Mouse (Mus musculus): Measurements from ENCODE around the gene Plekhg6. TPM values are rescaled to one million over a fixed set of nuclear protein-coding genes. Genes with fewer than 3 reads are reported as not detected.

Gene Plekhg6
- total RNA-seq, 2 experiments from 2014 or later = 0.59 to 0.62 TPM

DNA sequence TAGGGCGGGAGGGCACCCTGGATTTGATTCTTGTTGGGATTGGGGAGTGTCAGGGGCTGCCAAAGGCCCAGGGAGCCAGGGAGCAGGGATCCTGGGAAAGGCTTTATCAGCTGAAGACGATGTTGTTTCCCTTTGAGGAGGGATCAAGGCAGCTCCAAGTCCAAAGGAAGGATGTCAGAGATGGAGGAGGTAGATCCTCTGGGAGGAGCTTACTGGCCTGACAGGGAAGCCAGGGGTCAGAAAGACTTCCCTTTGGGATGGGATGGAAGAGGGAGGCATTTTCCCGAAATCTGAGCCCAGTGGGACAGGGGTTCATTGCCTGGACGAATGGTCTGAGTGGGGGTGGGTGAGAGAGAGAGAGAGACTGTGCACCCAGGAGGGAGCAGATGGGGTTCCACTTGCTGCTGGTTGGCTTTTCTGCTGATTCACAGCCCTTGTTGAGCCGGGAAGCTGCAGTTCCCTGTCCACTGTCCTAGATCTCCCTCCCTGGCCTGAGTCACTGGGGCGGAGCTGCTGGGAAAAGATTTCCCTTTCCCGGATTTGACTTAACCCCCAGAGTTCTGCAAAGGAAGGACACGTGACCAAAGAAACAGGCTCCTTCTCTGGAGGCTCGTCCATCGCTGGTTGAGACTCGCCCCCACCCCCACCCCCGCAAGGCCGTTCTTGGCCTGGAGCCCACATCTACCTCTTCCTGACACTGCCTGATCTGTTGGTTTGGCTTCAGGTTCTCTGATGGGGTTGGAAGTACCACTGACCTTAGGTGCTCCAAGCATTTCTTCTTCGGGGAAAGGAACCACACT is 26.0 kb downstream of the Plekhg6 start:
- peak in 1 of 2 experiments; percentile 58 for DNase-seq (ENCODE audit: low spot score in 2 of 2)

DNA sequence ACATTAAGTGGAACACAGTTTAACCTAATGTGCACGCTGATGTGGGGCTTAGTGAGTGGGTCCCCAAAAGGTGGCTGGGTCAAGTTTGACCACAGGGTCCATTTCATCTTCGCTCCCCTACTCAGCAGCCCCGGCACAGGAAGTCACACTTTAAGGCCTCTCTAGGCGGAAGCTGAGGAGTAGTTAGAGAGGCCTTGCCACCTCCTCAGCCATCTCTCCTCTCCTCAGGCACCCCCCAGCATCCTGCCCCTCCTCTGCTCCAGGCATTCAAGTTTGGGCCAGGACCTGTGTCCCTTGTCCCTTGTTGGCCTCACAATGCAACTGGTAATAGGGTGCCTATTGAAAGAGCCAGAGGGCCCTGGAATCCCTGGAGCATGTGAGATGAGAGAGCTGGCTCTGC is 26.9 kb downstream of the Plekhg6 start:
- no peak for DNase-seq (ENCODE audit: low spot score in 2 of 2)

DNA sequence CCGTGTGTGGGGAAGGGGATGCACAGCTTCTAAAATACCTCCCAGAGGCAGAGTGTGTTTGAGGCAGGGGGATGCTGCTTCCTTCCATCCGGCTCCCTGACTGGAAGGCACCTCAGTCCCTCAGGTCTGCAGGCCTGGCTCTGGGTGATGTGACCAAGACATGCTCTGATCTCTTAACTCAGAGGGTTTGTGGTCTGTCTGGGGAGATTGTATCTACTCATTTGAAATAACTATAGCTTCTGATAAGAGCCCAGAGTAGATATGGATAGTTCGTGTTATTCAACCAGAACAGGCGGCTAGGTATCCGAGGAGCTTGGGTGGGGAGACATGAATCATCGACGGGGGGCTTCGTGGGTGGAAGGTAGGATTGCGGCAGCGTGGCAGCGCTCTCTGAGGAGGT is 27.4 kb downstream of the Plekhg6 start:
- DNase-seq (ENCODE audit: low spot score in 2 of 2) = no peak

DNA sequence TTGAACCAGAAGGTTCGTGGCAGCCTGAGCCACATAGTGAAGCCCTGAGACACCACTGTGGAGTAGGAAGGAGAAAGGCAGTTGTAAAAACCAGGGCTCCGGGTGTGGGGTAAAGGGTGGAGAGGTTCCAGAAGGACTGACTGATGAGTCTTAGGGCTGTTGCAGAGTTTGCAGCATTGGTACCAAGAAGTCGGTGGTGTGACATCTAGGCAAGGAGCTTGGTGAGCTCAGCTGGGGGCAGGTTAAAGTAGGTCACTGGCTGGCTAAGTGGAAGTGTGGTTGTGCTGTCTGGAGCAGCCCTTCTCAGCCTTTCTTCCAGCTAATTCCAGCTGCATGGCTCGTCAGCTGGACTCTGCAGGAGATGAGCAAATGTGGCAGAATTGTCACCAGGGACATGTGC is 27.8 kb downstream of the Plekhg6 start:
- no peak for DNase-seq (ENCODE audit: low spot score in 2 of 2)

DNA sequence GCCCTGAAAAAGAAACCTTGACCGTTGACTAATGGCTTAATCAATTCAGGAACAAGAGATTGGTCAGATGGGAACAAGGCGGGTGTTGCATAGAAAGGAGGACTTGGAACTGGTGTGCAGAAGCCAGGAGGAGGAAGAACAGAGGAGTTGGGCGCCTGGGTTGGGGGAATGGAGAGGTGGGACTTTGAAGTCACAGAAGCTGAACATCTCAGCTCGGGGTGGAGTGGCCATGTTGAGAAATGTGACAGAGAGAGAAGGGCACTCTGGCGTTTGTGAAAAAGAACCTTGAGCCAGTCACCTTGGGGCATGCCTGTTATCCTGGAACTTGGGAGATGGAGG is 28.6 kb downstream of the Plekhg6 start:
- DNase-seq (ENCODE audit: low spot score in 2 of 2) = no peak

DNA sequence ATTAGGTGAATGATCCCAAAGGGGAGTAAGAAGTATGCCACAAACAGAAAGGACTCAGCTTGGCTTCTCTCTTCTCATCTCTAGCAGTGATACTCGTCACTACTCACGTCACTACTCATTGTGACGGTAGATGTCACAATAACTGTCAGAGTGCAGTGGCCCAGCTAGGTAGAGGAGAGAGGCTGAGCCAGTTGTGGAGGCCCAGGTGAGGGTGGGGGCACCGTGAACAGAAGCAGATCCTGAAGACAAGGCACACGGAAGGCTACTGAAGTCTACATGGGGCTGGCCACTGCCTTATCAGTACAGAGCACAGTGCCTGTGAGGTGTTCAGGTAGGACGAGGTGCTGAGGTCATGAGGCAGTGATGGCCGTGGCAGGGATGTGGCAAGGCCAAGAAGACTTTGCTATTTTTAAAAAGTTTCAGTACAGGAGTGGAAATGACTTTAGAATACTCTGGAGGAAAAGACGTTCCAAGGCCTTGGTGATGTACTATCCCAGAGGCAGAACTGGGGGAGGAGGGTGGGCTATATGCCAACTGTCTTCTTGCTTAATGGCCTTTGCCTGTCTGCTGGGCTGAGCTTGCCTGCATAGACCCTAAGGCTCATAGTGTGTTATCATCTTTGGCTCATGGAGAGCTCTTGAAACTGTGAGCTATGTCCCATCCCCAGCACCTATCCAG is 29.1 kb downstream of the Plekhg6 start:
- peak; percentile 52 to 62 for DNase-seq (ENCODE audit: low spot score in 2 of 2)

DNA sequence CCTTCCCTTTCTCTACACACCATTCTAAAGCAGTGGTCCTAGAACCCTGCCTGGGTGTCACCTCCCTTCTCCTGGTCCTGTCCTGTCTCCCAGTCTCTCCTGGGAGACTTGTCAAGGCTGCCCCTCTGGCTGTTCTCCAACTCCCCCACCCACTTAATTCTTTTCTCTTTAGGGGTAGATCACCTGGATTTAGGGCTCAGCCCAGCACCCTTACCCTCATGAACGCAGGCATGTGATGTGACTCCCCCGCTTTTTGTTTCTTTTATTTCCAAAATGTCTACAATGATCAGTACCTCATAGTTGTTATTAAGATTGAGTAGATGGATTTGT is 29.6 kb downstream of the Plekhg6 start:
- DNase-seq (ENCODE audit: low spot score in 2 of 2) = no peak

DNA sequence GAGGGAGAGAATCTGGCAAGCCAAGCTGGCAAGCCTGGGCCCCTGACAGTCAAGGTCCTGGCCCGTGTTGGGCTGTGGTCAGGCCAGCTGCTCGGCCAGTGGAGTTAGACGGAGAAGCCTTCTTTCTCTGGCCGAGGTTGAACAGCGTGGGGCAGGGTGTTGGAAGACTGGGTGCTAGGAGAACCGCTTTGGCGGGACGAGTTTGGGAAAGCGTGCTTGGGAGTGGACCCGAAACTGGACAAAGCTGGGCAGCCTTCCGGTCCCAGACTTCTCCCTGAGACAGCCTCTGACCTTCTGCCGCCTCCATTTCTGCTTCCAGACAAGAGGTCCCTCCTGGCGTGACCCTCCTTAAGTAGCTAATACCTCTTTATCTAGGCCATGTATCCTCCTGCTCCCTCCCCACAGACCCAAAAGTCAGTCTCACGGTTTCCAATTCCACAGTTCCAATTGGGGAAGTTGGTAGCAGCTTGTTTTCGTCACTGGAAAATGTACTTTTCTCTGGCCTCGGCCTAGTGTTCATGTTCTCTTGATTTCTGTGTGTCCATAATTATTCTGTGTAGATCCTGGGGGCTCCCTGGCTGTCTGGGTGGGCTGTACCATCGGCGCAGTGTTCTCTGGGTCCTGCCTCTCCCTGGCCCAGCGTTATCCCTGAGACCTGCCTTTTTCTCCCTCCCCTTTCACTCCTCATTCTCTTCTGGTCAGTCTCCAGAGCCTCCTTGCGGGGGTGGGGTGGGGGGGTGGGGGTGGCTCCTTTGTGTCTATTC is 30.2 kb downstream of the Plekhg6 start:
- no peak for DNase-seq (ENCODE audit: low spot score in 2 of 2)

DNA sequence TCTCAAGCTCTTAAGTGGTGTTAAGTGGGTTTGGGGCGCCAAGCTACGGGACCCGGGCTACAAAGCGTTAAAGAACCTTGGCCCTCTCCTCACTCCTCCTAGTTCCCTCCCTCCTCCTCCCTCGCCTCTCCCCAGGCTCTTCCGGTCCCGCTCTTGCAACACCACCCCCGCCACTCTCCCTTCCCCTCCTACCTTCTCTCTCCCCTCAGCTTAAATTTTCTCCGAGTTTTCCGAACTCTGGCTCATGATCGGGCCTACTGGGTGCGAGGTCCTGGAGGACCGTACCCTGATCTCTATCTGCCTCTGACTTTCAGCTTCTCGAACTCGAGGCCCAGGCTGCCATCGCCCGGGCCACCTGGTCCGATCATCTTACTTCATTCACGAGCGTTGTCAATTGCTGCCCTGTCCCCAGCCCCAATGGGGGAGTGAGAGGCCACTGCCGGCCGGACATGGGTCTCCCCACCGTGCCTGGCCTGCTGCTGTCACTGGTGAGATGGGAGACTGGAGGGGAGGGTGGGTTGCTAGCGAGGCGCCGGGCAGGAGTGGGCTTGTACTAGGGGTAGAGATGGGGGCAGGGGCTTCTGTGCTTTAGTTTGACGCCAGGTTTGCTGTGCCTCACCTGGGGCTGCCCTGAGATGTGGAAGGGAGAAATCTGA is 30.9 kb downstream of the Plekhg6 start:
- peak; percentile 31 to 60 for DNase-seq (ENCODE audit: low spot score in 2 of 2)

DNA sequence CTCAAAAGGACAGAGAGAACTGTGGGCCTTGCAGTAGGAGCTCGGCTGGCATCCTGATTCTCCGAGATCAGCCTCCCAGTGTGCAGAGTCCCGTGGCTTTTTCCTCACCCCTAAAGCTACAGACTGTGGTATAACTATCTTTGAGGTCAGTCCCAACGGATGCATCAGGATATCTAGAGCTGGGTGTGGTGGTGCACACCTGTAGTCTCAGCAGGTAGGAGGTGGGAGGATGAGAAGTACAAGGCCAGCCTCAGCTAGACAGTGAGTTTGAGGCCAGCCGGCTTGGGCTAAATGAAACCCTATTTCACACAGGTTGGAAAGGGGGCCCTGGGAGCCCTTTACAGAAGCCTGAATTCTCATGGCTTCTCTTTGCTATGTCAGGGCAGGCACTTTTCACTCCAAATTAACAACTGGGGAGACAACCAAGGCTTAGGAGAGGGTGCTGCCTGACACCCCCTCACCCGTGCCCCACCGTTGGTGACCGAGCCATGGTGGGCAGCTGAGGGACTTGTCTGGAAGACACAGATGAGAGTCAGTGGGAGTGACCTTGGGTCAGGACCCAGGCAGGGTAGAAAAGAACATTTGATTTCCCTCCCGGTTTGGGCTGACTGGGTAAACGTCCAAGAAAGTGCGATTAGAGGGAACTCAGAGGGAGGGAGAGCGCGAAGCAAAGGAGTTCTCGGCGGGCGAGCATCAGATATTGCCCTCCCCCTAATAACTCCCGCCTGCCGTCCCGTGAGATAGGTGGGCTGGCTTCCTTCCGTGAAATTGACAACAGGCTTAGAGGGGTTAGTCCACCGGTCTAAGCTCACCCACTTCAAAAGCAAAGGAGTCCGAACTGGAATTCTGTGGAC is 31.6 kb downstream of the Plekhg6 start, which contains the start of gene Tnfrsf1a:
Gene Tnfrsf1a, plus strand, starts transcription at position 642 of the 854 bp plus-strand sequence.
- no peak for DNase-seq (ENCODE audit: low spot score in 2 of 2)

DNA sequence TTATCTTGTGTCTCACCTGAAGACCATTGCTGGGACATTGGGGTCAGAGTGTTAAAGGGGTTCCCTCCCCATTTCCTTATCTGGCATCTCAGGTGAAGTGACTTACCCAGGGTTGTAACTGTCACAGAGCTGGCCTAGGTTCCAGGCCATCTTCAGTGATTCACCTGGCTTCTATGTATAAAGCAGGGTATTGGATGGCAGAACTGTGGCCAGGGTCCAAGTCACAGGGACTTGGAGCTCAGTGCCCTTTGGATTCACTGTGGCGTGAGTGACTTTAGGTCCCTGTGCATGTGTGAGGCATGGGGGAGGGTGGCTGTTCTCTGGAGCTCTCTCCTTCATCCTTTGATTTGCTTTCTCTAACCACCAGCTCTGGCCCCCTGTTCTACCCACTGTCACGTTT is 34.6 kb downstream of the Plekhg6 start:
- no peak for DNase-seq (ENCODE audit: low spot score in 2 of 2)

DNA sequence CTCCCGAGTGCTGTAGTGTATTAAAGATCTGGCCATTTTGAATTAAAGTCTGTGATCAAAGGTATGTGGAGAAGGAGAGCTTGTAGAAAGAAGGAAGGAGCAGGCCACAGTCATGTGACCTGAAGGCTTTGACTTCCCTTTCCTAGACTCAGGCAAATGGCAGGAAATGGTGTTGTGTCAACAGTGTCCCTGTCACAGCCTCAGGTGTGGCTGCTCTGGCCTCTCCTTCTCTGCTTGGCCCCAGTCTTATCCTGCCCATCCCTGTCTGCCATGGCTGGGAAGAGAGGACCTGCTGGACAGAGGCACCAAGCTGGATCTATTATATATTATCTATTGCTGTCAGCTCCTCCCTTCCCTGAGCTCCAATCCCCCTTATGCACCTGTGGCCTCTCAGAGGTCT is 35.0 kb downstream of the Plekhg6 start:
- DNase-seq (ENCODE audit: low spot score in 2 of 2) = no peak

DNA sequence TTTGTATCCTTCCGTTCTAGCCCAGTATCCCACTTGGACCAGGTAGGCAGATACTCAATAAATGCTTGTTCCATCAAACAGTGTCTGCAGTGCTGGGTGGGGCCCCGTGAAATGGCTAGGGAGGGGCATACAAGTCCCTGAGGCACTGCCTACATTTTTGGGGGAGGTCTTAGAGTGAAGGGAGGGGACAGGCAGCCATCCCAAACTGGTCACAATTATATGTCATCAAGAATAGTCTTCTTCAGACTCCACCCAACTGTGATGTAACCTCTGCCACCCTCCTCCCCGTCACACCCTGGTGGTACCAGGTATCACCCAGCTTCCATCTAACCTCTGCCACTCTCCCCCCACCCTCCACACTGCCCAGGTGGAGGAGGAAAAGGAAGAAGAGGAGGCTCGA is 35.7 kb downstream of the Plekhg6 start:
- no peak for DNase-seq (ENCODE audit: low spot score in 2 of 2)

DNA sequence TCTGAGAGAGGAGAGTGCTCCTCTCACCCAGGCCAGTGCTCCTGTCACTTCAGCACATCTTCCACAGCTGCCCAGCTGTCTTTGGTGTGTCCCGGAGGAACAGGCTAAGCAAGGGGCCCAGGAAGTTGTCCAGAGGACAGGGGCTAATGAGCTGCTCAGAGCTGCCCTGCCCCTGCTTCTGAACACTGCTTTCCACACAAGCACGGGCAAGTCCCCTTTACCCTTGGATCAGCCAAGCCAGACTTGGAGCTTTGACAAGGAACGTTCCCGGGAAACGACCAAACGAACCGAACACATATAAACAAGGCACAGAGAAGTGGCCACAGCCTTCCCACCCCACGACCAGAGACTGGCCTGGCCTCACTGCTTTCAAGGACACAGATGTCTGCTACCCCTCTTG is 36.5 kb downstream of the Plekhg6 start:
- DNase-seq (ENCODE audit: low spot score in 2 of 2) = no peak

DNA sequence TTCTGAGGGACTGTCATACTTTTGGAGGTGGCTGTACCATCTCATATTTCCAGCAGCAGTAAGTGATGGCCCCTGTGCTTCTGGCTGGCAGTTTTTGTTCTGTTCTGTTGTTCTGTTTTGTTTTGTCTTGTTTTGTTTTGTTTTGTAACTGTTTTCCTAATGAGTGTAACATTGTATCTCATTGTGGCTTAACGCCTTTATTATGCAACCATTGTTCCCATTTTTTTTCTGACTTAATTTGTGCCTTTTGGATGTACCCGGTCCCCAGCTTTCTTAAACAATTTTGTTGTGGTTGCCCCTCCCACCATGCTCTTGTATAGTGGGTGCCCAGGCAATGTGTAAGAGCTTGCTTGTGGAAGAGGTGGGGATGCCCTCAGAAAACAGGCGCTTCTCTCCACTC is 38.4 kb downstream of the Plekhg6 start:
- DNase-seq (ENCODE audit: low spot score in 2 of 2) = no peak

DNA sequence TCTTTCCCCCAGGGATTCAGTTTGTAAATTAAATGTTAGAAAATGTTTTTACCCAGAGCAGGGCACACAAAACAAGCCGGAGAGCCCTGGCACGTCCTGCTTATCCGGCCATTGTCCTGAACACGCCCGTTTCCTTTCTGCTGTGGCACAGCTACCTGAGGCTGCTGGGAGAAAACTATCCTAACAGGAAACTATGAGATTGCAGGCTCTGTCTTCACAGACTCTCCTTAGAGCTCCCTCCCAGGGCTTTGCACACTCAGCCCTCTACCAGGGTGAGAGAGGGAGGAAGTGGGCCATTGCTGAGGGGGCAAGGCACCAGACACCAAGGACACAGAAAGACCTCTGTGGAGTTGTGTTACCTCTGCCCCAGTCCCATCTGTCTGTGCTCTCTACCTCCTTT is 40.3 kb downstream of the Plekhg6 start:
- DNase-seq (ENCODE audit: low spot score in 2 of 2) = no peak

DNA sequence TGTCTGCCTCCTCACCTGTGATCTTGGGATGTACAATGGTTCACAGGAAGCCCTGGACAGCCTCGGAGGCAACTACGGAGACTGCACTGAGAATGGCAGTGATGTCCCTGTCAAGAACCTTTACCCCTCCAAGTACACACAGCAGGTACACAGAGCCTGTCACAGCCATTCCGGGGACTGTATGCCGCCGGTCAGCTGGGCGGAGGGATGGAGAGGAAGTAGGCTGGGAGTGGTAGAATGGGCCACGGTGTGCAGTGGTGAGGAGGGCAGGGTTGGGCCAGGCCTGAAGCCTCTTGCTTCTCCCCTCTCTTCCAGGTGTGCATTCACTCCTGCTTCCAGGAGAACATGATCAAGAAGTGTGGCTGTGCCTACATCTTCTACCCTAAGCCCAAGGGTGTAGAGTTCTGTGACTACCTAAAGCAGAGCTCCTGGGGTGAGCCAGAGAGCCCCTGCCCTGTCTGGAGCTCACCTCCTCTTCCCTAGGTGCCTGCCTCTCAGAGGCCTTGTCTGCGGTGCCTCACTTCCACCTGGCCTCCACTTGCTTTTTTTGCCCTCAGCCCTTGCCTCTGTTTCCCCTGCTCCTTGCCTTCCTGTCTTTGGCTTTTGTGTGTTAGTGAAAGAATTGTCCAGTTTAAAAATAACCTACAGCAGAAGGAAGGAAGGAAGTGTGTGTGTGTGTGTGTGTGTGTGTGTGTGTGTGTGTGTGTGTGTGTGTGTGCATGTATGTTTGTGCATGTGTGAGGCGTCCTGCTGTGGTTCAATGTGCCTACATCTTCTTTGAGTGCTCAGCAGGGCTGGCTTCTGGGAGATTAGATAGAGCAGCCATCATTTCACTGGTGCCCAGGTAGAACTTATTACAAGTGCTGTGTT is 41.6 kb downstream of the Plekhg6 start:
- no peak for DNase-seq (ENCODE audit: low spot score in 2 of 2)

DNA sequence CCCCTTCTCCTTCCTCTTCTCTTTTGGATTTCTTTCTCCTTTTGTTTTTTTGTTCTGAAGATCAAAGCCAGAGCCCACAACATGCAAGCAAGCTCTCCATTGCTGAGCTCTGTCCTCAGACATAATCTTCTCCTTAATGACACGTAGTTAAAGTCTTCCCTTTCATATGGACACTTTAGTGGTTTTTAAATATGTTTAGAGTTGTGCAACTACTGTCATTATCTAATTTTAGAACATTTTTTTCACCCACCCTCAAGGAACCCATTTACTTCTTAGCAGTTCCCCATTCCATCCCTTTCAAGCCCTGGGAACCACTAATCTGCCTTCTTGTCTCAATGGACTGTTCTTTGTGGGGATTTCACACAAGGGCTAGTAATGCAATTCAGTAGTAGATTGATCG is 46.2 kb downstream of the Plekhg6 start:
- DNase-seq (ENCODE audit: low spot score in 2 of 2) = no peak

DNA sequence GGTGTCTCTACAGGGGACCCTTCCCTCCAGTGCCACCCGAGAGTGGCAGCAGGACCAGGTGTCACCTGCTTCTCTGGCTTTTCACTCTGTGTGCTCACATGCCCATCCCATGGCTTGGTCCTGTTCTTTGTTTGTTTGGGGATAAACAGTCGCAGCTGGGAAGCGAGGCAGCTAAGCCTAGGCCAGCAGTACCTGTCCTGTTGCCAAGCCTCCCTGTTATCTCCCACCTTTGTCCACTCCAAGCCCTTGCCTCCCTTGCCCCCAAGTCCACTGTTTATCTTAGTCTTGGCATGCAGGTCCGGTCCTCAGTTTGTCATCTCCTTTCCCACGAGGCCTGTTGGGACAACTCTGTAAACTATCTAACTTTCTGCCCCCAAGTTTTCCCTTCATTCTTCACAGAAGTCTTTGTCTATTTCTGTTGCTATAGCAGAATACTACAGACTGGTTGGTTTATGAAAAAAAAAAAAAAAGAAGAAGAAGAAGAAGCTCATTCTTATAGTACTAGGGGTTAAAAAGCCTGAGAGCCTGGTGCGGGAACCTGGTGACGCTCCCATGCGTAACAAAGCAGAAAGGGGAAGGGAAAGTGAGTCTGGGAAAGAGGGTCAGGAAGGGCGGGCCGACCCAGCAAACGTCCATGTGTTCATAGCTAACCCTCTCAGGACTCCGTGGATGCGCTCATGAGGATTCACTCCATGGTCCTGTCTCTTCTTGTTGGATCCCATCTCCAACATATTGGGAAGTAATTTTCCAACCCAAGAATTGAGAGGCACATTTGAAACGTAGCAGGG is 47.3 kb downstream of the Plekhg6 start:
- DNase-seq (ENCODE audit: low spot score in 2 of 2) = no peak

Data from adrenal gland, postnatal 4 days (tissue).